Mouse (Mus musculus): ENCODE measurements at regions not wholly inside any gene's neighbourhood (a gene's known extent, or its start where the extent isn't known, plus 50 kb on each side); places are given as distances from the start of the nearest gene placed in this dataset.
A peak's percentile ranks its signal among the peaks of the same experiment; 100 is the strongest.

DNA sequence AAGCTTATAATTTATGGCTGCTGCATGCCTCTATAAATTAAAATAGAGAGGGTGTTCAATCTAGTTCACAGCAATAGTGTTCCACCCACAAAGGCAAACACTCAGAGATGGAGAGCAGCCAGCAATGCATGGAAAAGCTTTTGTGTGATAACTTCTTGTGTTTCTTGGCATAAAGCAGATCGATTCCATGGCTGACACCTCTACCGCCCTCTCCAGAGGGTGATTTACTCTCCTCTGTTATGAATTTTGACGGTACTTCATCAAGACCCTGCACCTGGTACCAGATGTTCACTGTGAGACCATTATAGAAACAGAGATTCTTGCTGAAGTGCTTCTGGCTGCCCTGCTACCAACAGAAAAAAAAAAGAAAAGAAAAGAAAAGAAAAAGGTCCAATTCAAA lies 54.1 kb upstream of the Btc start:
- Histone ChIP-seq H3K27me3 (no peaks in the 10 kb centered on the region), H3K4me3 (no peak overlapping the region), H3K27ac (replicated peaks) (no peak overlapping the region), H3K36me3 (no peaks in the 10 kb centered on the region), H3K9ac (replicated peaks) (no peak overlapping the region), H3K4me1 (no peaks in the 10 kb centered on the region), H3K9me3 (no peaks in the 10 kb centered on the region), H3K4me2 (replicated peaks) (no peak overlapping the region)
- ATAC-seq (replicated peaks), result no peak
- WGBS, result 57% methylated on average over 3 of the region's 3 CpGs

GRCm38 (mm10) chr5:91464876-91465508 lies 52.4 kb upstream of the Parm1 start:
- H3K27me3 ChIP-seq, result no peaks in the 10 kb centered on the region
- no peak overlapping the region for H3K9ac ChIP-seq (replicated peaks)
- H3K9me3 ChIP-seq, result no peaks in the 10 kb centered on the region
- H3K36me3 ChIP-seq, result no peaks in the 10 kb centered on the region
- no peaks in the 10 kb centered on the region for H3K4me1 ChIP-seq
- no peak overlapping the region for H3K4me2 ChIP-seq (replicated peaks)
- ATAC-seq (replicated peaks), result peak; percentile 94
- H3K4me3 ChIP-seq, result no peak overlapping the region
- no peak overlapping the region for H3K27ac ChIP-seq (replicated peaks)
- WGBS, result 42% methylated on average over 4 of the region's 4 CpGs

Data from forebrain, embryonic 15.5 days (tissue).